Mouse (Mus musculus): ENCODE data around the gene Zfhx2.

DNA sequence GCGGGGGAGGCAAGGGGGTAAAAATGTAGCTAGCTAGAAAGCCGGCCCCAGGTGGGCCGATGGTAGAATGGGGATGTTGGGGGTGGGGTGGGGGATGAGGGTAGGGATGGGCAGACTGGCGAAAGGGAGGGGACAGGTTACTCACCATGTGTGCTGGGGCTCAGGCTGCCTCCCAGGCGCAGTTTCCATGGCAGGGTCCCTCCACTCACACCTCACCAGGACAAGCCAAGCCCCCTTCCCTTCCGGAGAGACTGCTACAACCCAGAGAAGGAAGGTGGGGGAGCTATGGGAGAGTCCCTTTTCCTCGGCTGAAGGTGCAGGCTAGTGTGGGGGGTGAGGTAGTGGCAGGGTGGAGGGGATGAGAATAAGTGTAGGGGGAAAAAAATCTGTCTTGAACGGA is 23.7 kb upstream of the Zfhx2 start:
- no peak for TF ChIP-seq MAX (IDR thresholded peaks at IDR 0.05)
- TF ChIP-seq CTCF (IDR thresholded peaks at IDR 0.05; ENCODE audit: control insufficient read depth, insufficient read depth, insufficient read length) = no peak
